Mouse (Mus musculus) MN1 (cell line): ENCODE data around the gene Inka2.
A peak's percentile ranks its signal among the peaks of the same experiment; 100 is the strongest.
"Not testable (repeated sequence)": the region's sequence is repeated elsewhere in the genome, so short reads cannot be mapped to it uniquely, and the experiment has no call there.

Experiments used
- DNase-seq: peaks from one replicate; pipeline ENCODE4 v3.0.0-alpha.2; 2016; ENCODE audit warnings: low spot score

Gene Inka2

DNA sequence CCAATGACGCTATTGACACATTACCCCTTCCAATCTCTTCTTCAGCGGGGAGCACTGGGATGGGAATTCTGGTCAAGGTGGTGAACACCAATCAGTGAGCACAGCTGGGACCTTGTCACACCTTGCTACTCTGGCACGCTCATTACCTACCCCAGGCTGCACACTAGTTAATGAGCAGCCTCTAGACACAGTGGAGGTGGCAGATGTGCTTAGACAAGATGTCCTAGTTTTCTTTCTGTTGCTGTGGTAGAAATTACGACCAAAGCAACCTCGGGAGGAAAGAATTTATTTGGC is 7.3 kb upstream of the Inka2 start:
- no peak for DNase-seq

DNA sequence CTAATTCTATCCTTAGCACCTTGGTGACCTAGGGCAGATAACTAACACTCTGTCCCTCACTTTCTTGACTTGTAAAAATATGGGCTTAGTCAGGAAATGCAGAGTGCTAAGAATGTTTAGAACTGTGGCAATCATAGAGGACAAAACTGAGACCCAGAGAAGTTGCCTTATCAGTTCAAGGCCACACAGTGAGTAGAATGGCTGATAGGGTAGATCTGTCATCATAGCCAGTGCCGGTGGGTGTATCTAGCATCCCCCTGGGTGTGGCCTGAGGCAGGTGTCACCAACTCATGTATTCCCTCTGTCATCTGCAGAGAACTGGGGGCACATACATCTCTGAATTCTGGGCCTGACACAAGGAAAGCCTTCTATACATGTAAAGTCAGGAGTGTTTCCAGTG is 6.1 kb upstream of the Inka2 start:
- no peak for DNase-seq

DNA sequence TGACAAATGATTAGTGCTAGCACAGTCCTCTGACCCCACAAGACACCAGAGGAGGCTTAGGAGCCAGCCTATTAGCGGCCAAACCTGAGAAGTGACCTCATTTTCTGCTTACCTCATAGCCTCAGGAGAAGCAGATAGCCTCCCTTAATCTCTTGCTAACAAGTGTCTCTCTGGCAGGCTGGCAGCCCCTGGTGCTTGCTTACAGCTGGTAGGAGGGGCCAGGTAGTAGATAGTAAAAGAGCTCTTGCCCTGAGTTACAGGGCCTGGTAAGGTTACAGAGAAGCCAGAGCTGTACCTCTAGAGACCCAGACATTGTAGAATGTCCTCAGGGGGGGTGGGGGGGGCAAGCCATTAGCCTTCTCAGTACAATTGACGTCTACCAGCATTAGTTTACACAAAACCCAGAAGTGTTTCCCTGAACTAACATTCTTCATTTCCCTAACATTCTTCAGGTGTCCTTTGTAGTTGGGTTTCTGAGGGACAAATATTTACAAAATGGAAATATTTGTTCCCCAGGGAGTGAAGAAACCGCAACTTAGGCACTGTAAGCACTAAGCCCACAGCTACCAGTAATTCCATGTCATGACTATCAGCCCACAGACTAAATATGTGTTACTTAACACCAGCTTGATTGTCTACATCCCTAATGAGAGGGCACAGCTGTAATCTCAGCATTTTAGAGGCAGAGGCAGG is 5.0 kb upstream of the Inka2 start:
- DNase-seq = peak; percentile 18

DNA sequence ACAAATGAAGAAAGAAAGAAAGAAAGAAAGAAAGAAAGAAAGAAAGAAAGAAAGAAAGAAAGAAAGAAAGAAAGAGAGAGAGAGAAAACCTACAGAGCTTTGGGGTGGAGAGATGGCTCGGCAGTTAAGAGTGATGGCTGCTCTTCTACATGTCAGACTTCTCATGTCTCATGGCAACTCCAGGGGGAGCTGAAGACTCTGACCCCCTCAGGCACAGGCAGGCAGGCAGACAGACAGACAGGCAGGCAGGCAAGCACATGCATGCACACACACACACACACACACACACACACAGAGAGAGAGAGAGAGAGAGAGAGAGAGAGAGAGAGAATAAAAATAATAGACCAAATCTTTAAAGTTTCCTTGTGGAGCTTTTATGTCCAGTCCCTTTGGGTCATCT is 3.6 kb upstream of the Inka2 start:
- DNase-seq = not testable (repeated sequence)

DNA sequence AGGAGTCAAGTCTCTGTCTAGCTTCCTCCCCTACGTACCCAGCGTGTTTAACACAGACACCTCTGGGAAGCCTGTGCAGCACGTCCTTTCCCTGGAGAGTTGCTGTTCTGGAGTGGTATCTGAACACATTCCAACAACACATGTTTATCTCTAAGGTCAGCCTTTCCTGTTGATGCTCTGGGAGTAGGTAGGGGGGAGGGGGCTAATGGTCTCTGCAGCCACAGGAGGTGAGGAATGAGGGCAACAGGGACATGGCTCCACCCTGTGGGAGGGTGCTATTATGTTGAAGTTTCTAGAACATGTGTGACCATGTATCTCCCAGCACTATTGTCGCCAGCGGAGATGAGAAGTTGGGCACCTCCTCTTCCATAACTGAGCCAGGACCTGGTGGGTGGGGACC is 3.0 kb upstream of the Inka2 start:
- no peak for DNase-seq

DNA sequence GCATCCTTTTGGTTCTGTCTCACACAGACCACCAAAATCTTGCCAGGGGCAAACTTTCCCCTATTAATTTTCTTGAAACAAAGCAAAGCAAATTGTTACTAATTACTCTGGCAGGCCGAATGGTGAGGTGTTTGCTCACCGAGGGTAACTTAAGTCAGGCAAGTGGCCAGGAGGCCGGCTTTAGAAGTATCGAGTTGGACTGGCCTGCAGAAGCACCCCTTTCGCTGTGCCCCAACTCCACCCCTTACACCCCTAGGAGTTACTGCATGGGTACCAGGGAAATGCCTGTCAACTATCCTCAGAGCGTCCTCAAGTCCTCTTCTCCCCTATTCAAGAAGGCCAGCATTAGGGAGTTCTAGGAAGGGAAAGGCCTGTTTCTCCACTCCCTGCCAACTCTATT is 828 bp upstream of the Inka2 start:
- DNase-seq = no peak

DNA sequence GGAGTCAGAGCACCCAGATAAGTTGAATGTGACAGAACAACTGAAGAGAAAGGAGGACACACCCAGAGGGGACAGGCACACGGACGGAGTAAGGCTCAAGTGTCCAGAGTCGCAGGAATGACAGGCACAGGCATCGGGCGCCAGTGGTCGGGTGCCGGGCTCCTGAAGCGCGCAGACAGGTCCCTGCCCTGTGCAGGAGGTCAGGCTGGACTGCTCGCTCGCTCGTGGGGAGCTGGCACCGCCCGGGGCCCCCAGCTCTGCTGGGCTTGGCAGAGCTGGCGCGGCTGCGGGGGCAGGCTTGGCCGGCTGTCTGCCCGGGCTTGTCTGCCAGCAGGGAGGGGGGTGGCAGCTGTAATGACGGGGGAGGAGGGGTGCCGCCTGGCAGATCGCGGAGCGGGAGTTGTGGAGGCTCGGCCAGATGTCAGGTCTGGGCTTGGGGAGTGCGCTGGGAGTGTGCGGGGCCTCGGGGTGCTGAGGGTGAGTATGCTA is 706 bp downstream of the Inka2 start:
- DNase-seq = peak; percentile 33

DNA sequence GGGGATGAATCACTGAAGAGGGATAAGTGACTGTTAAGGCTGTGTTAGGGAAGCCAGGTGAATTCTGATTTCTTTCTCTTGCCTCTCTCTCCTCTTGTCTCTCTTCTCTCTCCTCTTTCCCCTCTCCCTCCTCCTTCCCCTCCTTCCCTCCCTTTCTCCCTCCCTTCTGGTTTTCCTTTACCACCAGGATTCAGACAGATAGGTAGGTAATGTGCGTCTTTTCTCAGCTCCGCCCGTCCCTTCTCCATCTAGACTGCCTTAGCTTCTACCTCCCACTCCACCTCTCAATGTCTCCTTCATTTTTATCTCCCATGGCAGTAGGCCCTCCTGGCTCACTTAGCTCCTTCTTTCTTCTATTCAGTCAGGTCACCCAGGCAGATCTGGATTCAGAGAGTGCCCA is 1.2 kb downstream of the Inka2 start:
- no peak for DNase-seq

DNA sequence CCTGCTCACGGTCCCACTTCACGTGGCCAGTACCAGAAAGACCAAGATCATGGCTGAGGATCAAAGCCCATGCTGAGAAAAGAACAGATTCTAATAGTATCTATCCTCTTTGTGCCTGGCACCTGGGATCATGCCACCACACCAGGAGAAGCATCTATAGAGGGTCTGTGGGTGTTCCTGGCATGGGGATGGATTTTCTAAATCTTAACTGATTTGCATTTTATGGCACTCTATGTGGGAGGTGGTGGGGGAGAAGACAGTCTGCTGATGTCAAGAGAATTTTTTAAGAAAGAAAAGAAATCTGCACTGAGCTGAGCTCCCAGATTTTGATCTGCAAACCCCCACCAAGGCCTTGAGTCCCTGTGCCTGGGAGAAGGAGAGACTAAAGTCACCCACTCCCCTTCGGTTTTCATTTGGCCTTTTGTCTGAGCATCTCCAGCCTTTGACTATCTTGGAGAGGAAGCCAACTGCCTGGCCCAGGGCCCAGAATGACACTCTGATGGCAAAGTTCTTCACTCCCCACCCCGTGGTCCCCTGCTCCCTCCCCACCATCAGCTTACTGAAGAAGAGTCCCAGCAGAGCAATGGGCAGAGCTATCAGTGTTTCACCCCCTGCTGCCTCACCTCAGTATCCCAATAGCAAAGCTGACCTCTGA is 2.1 kb downstream of the Inka2 start:
- no peak for DNase-seq

DNA sequence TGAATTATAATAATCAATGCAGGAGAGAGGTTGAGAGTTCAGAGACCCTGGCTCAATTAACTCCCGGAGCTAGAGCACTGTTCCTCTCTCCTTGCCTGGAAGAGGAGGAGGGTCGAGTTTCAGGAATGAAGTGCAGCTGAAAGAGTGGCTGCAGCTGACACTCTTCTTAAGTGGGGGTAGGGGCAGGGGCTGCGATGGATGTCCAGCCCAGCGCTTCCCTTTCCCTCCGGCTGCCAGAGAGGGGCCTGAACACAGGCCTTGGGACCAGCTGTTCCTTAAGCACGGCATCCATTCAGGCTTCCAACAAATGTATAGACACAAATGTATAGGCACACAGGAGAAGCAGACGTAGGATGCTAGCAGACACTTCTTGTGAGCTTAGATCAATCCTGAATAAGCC is 3.2 kb downstream of the Inka2 start:
- DNase-seq = no peak

DNA sequence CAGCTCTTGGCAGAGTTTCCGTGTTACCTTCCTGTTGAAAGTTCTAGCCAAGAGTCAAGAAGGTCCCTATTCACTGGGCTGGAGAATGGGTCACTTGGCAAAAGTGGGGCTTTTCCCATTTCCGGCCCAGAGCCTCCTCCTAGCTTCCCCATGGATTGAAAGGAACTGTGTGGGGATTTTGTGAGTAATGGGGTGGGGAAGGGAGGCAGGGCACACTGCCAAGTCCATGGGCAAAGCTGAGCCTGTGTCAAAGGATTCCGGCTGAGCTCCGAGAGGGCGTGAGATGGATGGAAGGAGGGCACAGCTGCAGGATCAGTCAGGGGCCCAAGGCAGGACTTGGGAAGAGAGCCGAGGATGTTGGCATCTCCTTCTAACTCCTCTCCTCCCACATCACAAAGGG is 5.8 kb downstream of the Inka2 start:
- no peak for DNase-seq

DNA sequence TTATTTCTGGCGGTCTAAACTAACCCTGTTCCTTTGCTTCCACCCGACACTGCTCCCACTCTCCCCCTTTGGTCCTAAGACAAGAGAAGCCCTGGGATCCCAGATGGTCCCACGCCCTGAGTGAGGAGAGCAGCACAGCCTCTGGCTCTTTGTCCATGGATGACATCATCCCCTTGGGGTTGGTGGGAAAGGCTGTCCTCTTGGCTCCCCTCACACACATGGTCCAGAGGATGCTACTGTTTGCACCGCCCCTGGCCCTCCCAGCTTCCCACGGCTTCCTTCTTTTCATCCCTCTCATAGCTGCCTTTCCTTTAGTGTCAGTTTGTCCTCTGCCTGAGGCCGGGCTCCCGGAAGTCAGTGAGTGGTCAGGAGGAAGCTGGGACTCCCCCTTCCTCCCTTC is 7.3 kb downstream of the Inka2 start:
- no peak for DNase-seq

DNA sequence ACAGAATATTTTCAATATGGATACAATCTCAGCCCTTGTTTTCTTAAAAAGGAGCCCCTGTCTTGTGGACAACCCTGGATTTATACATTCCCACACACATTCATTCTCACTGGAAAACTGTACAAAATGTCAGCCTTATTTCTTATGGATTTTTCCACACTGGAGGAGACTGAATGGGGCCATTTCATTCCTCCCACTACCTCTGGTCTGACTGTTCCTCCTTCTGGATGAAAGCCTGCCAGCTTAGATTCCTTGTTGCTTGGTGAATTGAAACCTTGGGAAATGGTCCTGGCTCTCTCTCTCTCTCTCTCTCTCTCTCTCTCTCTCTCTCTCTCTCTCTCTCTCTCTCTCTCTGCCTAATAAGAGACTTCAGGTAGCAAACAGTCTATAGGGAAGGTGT is 8.4 kb downstream of the Inka2 start:
- no peak for DNase-seq

DNA sequence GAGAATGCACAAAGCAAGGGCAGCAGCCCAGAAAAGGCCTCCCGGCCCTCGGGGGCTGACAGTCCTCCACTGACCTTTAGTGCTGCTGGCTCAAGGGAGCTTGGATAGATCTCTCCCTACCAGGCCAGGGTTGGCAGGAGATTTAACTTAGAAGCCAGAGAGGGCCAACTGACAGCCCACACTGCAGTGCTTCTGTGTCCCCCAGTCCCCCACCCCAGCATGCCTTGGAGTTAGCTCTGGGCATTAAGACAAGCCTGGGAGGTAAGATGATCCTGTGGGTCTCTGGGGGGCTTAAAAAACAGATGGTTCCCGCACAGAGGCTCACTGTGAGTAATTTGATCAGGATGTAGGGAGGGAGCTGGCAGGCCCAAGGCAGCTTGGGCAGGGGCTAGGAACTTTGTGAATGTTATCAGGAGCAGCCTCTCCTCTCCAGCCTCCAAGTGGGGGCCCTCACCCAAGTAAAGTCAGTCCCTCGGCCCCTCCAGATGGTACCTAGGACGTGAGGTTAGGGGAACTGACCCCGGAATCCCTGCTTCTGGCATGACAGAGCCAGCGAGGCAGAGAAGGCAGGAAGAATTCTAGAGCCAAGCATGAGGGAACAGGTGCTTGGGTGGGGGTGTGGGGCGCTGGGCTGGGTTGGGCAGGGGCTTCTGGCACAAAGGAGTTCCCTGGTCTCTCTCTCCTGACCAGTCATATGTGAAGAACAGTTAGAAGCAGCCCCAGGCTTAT is 9.9 kb downstream of the Inka2 start:
- DNase-seq = peak; percentile 18

DNA sequence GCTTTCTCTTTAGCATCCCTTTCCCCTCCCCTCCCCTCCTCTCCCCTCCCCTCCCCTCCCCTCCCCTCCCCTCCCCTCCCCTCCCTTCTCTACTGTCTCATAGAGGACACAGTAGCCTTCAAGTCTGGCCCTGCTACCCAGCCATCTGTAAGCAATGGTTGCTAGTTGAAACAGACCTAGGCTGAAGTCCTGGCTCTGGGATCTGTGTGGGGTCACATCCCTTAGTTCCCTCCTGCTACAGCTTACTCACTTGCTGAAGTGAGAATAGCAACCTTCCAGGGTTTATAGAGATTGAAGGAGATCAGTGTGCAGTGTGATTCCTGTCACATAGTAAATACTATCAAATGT is 10.4 kb downstream of the Inka2 start:
- DNase-seq = no peak

DNA sequence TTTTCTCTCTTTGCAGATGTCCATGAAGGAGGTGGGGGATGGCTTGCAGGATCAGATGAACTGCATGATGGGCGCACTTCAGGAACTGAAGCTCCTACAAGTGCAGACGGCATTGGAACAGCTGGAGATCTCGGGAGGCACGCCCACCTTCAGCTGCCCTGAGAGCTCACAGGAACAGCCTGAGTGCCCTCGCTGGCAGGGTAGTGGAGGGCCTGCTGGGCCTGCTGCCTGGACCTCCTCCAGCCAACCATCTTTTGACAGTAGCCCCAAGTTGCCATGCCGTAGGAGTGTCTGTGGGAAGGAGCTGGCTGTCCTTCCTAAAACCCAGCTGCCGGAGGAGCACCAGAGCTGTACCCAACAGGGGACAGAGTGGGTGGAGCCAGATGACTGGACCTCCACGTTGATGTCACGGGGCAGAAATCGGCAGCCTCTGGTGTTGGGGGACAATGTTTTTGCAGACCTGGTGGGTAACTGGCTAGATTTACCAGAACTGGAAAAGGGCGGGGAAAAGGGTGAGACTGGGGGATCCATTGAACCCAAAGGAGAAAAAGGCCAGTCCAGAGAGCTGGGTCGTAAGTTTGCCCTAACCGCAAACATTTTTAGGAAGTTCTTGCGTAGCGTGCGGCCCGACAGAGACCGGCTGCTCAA is 12.1 kb downstream of the Inka2 start:
- DNase-seq = no peak

DNA sequence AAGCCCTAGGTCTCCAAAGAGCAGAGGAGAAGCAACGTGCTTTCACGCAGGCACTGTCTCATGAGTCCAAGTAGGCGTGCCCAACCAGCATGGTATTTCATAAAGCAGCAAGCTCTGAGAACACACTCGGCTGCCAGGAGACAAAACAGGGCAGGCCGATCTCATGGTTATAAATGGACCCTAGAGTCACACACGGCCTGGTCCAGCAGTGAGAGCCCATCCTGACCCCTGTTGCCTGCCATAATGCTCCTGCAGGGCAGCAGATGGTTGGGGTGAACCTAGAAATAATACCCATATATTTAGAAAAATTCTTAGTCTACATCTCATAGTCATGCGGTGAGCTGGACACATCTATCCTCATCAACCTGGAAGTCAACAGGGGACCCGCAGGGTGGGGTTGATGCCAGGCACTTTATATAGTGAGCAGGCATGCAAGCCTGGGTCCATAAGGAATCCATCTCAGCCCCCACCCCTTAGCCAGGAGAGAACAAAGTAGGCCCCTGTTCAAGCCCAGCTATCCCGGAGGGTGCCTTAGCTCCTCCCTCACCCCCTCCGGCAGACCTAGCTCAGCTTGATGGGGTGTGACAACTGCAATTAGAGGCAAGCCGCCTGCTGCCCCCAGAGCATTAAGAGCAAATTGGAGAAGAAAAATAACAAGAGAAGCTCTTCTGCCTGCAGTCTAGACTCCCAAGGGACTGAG is 13.6 kb downstream of the Inka2 start:
- no peak for DNase-seq

DNA sequence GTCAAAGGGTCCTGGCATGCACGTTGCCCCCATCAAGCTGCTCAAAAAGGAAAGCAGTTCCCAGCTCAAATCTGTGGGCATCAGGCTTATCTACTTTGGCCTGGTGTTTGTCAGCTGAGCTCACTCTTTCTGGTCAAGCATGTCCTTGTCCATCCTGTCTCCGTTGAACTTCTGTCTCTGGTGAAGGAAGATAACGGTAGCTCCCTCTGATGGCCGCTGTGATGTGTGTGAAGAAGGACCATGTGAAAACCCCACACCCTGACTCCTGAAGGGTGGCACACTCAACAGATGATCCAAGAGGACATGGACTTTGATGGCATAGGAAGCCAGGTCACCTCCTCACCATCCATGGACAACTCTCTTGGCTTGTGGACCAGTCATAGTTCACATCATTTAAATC is 14.3 kb downstream of the Inka2 start:
- no peak for DNase-seq

DNA sequence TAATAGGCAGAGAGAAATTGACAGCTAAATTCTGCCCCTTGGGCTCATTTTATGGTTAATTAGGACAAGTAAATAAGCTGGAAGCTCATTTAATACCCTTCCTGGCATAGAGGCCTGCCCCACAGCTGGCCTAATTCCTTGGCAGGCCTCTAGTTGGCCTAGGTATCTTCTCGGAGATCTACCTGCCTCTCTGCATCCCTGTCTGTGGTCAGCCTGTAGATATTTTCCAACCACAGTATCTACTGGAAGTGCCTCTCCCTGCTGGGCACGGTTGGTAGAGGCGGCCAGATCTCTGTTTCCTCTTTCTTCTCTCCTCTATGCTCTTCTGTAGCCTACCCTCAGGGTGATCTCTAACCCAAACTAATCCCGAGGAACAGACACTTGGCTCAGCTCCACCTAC is 15.6 kb downstream of the Inka2 start:
- no peak for DNase-seq

DNA sequence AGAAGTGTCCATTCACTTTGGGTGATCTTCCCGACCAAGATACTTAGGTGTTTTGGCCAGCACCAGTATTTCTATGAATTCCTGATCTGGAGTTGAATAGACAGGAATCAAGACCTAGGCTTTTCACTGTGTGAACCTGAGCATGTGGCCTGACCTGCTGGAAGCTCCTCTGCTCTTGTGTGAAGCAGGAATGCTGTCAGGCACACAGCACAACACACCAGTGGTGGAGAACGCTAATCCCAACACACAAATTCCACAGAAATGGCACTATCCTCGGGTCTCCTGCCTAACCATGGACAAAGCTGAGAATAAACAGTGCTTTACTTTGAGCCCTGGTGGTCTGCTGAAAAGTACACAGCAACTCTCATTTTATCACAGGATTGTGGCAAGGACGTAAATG is 16.1 kb downstream of the Inka2 start:
- no peak for DNase-seq

DNA sequence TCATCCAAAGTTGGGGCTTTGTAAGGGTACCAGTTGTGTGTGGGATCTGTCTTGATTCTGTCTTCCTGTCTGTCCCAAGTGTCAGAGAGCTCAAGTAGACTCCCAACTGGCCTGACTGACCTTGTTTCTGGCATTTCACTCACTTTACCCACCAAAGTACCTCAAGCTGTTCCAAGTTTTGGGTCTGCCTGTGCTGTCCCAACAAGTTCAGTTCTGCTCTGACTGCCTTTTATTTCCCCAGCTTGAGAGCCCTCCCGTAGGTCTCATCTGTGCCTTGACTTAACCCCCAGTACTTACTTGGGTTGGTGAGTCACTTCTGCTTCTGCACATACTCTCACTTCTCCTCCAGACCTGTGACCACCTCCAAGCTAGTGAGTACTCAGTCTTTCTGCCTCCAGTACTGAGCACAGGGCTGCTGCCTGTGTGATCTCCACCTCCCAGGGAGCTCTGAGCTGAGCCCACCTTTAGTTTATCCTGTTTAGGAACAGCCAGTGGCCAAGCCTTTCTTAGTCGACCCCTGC is 17.3 kb downstream of the Inka2 start:
- DNase-seq = no peak

DNA sequence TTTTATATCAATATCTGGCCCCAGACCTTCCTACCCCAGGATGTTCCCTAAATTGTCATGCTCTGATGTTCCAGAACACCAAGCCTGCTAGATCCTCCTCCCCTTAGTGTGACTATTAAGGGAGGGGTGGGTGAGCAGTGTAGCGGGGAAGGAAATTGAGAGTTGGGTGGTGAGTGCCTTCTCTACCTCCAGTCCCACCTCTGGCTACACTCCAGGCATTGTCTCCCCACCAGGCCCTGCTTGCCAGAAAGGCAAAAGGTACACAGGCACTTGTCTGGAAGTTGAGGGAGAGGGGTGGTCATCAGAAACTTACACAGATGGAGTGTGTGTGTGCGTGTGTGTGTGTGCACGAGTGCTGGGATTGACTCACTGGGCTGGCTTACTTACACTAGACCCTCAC is 18.1 kb downstream of the Inka2 start:
- DNase-seq = no peak
